Mouse (Mus musculus): ENCODE data around the gene Slc37a4. TPM values are rescaled to one million over a fixed set of nuclear protein-coding genes. Genes with fewer than 3 reads are reported as not detected.
A peak's percentile ranks its signal among the peaks of the same experiment; 100 is the strongest.

The Slc37a4 gene
- polyA plus RNA-seq (2014; fragmentation: Nextera tagmentation; extraction: Ambion mirVana): 15.5 and 15.8 TPM in 2 replicates

GRCm38 (mm10) chr9:44396684-44397411 lies at the start of gene Slc37a4:
TSS of gene Slc37a4 (plus strand) at chr9:44396852.
- Histone ChIP-seq H3K9me3 (ENCODE audit: low read depth, low read length) (no peaks in the 10 kb centered on the region), H3K9ac (peak within 1 kb of the TSS; percentile 76), H3K27me3 (ENCODE audit: insufficient read depth, low read length) (0 out of 2 replicates have a peak, but pooled peaks cover 3% of the 10 kb centered on the region), H3K4me3 (ENCODE audit: low read depth, low read length) (peak within 1 kb of the TSS; percentile 79), H3K27ac (ENCODE audit: low read depth) (peak within 1 kb of the TSS; percentile 75), H3K36me3 (ENCODE audit: insufficient read depth) (peaks cover 37% of the 10 kb centered on the region), H3K4me1 (ENCODE audit: insufficient read depth) (no peaks in the 10 kb centered on the region), H3K4me2 (peak within 1 kb of the TSS; percentile 96)
- ATAC-seq (ENCODE audit: insufficient read depth) (peak; percentile 99), DNase-seq (peak; percentile 95)
- under 1% methylated on average over 43 of the region's 43 CpGs for WGBS
- TF ChIP-seq CTCF (IDR thresholded peaks at IDR 0.05; ENCODE audit: low read depth): 0 out of 2 replicates have a peak, but pooled peaks have one; percentile 38

DNA sequence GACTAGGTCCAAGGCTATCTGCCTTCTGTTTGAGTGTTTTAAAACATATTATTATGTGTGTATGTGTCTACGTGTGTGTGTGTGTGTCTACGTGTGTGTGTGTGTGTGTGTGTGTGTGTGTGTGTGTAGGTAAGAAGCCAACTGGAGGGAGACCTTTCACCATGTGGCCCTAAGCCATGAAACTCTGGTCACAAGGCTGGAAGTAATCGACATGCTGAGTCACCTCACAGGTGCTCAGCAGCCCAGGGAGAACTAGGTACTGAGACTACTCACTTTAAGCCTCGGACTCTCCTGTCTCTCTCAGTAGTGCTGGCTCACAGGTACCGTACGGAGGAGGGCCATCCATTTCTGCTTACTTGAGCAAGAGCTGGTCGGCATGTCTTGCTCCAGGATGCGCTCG lies 49.5 kb upstream of the Slc37a4 start:
- Histone ChIP-seq H3K4me3 (ENCODE audit: low read depth, low read length) (no peak overlapping the region), H3K27ac (ENCODE audit: low read depth) (no peak overlapping the region), H3K36me3 (ENCODE audit: insufficient read depth) (peaks cover 55% of the 10 kb centered on the region), H3K9me3 (ENCODE audit: low read depth, low read length) (no peaks in the 10 kb centered on the region), H3K9ac (no peak overlapping the region), H3K4me2 (no peak overlapping the region), H3K27me3 (ENCODE audit: insufficient read depth, low read length) (no peaks in the 10 kb centered on the region), H3K4me1 (ENCODE audit: insufficient read depth) (no peaks in the 10 kb centered on the region)
- no peak for TF ChIP-seq CTCF (IDR thresholded peaks at IDR 0.05; ENCODE audit: low read depth)
- WGBS: 93% methylated on average over 9 of the region's 9 CpGs
- no peak for ATAC-seq (ENCODE audit: insufficient read depth)
- no peak for DNase-seq

- 82% methylated on average over 4 of the region's 4 CpGs for WGBS
- H3K36me3 ChIP-seq (ENCODE audit: insufficient read depth): peaks cover 60% of the 10 kb centered on the region
- no peaks in the 10 kb centered on the region for H3K9me3 ChIP-seq (ENCODE audit: low read depth, low read length)
- no peak overlapping the region for H3K4me3 ChIP-seq (ENCODE audit: low read depth, low read length)
- H3K27ac ChIP-seq (ENCODE audit: low read depth): no peak overlapping the region
- H3K27me3 ChIP-seq (ENCODE audit: insufficient read depth, low read length): no peaks in the 10 kb centered on the region
- TF ChIP-seq CTCF (IDR thresholded peaks at IDR 0.05; ENCODE audit: low read depth): no peak
- H3K9ac ChIP-seq: no peak overlapping the region
- ATAC-seq (ENCODE audit: insufficient read depth): no peak
- no peak overlapping the region for H3K4me2 ChIP-seq
- DNase-seq: no peak
- no peaks in the 10 kb centered on the region for H3K4me1 ChIP-seq (ENCODE audit: insufficient read depth)
These were observed 49.0 kb upstream of the Slc37a4 start for GRCm38 (mm10) chr9:44347621-44348020.

DNA sequence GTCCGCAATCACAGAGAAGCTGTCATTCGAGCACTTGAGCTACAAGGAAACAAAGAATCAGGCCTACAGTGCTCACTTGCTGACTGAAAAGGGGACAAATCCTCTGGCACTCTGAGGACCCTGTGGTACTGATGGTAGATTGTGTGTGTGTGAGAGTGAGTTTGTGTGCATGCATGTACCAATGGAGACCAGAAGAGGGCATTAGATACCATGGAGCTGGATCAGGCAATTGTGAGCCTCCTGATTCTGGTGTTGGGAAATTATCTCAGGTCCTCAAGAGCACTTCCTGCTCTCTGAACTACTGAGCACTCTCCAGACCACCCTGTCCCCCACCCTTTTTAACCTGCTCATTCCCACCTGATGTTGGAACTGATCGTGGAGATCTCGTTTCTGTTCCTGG lies 48.1 kb upstream of the Slc37a4 start:
- DNase-seq (no peak), ATAC-seq (ENCODE audit: insufficient read depth) (no peak)
- Histone ChIP-seq H3K27ac (ENCODE audit: low read depth) (no peak overlapping the region), H3K4me1 (ENCODE audit: insufficient read depth) (no peaks in the 10 kb centered on the region), H3K4me3 (ENCODE audit: low read depth, low read length) (no peak overlapping the region), H3K9me3 (ENCODE audit: low read depth, low read length) (no peaks in the 10 kb centered on the region), H3K36me3 (ENCODE audit: insufficient read depth) (peaks cover 69% of the 10 kb centered on the region), H3K27me3 (ENCODE audit: insufficient read depth, low read length) (no peaks in the 10 kb centered on the region), H3K9ac (no peak overlapping the region), H3K4me2 (no peak overlapping the region)
- TF ChIP-seq CTCF (IDR thresholded peaks at IDR 0.05; ENCODE audit: low read depth): peak; percentile 30
- 96% methylated on average over 4 of the region's 4 CpGs for WGBS

DNA sequence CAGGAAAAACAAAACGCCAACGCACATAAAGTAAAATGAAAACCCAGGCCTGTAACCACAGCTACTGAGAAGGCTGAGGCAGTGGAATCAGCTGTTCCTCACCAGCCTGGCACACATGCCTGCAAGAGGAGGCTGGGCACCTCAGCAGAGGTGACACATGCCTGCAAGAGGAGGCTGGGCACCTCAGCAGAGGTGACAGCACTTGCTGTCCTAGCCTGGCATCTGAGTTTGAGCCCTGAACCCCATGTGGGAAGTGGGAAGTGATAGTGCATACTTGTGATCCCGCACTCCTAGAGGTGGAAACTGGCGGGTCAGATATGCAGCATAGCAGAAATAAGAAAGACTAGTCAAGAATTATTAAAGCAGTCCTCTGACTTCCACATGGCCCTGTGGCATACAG lies 45.3 kb upstream of the Slc37a4 start:
- H3K4me3 ChIP-seq (ENCODE audit: low read depth, low read length): no peak overlapping the region
- H3K27ac ChIP-seq (ENCODE audit: low read depth): no peak overlapping the region
- no peak overlapping the region for H3K4me2 ChIP-seq
- H3K36me3 ChIP-seq (ENCODE audit: insufficient read depth): peaks cover 96% of the 10 kb centered on the region
- no peak overlapping the region for H3K9ac ChIP-seq
- ATAC-seq (ENCODE audit: insufficient read depth) (no peak), DNase-seq (no peak)
- TF ChIP-seq CTCF (IDR thresholded peaks at IDR 0.05; ENCODE audit: low read depth): no peak
- H3K4me1 ChIP-seq (ENCODE audit: insufficient read depth): no peaks in the 10 kb centered on the region
- H3K9me3 ChIP-seq (ENCODE audit: low read depth, low read length): no peaks in the 10 kb centered on the region
- WGBS: 93% methylated on average over 4 of the region's 4 CpGs
- H3K27me3 ChIP-seq (ENCODE audit: insufficient read depth, low read length): no peaks in the 10 kb centered on the region

GRCm38 (mm10) chr9:44352337-44352736 lies 44.3 kb upstream of the Slc37a4 start:
- Histone ChIP-seq H3K9me3 (ENCODE audit: low read depth, low read length) (no peaks in the 10 kb centered on the region), H3K4me2 (no peak overlapping the region), H3K27ac (ENCODE audit: low read depth) (no peak overlapping the region), H3K4me1 (ENCODE audit: insufficient read depth) (no peaks in the 10 kb centered on the region), H3K27me3 (ENCODE audit: insufficient read depth, low read length) (no peaks in the 10 kb centered on the region), H3K9ac (no peak overlapping the region), H3K4me3 (ENCODE audit: low read depth, low read length) (no peak overlapping the region), H3K36me3 (ENCODE audit: insufficient read depth) (peaks cover 96% of the 10 kb centered on the region)
- no peak for ATAC-seq (ENCODE audit: insufficient read depth)
- TF ChIP-seq CTCF (IDR thresholded peaks at IDR 0.05; ENCODE audit: low read depth): no peak
- no peak for DNase-seq
- 87% methylated on average over 10 of the region's 10 CpGs for WGBS

- no peak for TF ChIP-seq CTCF (IDR thresholded peaks at IDR 0.05; ENCODE audit: low read depth)
- Histone ChIP-seq H3K9me3 (ENCODE audit: low read depth, low read length) (no peaks in the 10 kb centered on the region), H3K27ac (ENCODE audit: low read depth) (no peak overlapping the region), H3K4me3 (ENCODE audit: low read depth, low read length) (no peak overlapping the region), H3K4me1 (ENCODE audit: insufficient read depth) (no peaks in the 10 kb centered on the region), H3K27me3 (ENCODE audit: insufficient read depth, low read length) (no peaks in the 10 kb centered on the region), H3K4me2 (no peak overlapping the region), H3K9ac (no peak overlapping the region), H3K36me3 (ENCODE audit: insufficient read depth) (peaks cover 96% of the 10 kb centered on the region)
- WGBS: 89% methylated on average over 6 of the region's 6 CpGs
- no peak for DNase-seq
- no peak for ATAC-seq (ENCODE audit: insufficient read depth)
These were observed 43.5 kb upstream of the Slc37a4 start for GRCm38 (mm10) chr9:44353142-44353541.

Measured in lung, embryonic 14.5 days (tissue).